Mouse (Mus musculus) CH12.LX (cell line): ENCODE measurements at regions not wholly inside any gene's neighbourhood (a gene's known extent, or its start where the extent isn't known, plus 50 kb on each side); places are given as distances from the start of the nearest gene placed in this dataset.

Source experiments
- DNase-seq: peaks from one replicate; pipeline ENCODE4 v3.0.0-alpha.2; 2013; ENCODE audit errors: extremely low read depth
- H3K27ac ChIP-seq: 2 replicates; pipeline ENCODE4 v1.5.1; 2012; ENCODE audit warnings: low read depth, mild to moderate bottlenecking, control low read depth, moderate library complexity; ENCODE audit not compliant: insufficient read depth
- H3K27me3 ChIP-seq: replicated peaks from 2 replicates; pipeline ENCODE3; 2012; ENCODE audit warnings: inconsistent platforms
- H3K36me3 ChIP-seq, 2 experiments: replicated peaks in 1 of 2; 2 replicates each; pipeline versions ENCODE3 to v1.6.1; 2012; ENCODE audit warnings: inconsistent platforms in 1 of 2, low read length in 1 of 2, mild to moderate bottlenecking in 1 of 2, mixed read lengths in 1 of 2, moderate library complexity in 1 of 2; ENCODE audit not compliant: control insufficient read depth in 1 of 2, insufficient read depth in 1 of 2
- H3K4me1 ChIP-seq, 2 experiments: 2 replicates each; pipeline ENCODE4 v1.6.1; 2012; ENCODE audit warnings: inconsistent platforms in 1 of 2, moderate library complexity in 1 of 2; ENCODE audit not compliant: insufficient read depth in 2 of 2, control insufficient read depth in 1 of 2
- H3K4me2 ChIP-seq: 2 replicates; pipeline ENCODE4 v1.6.1; 2012; ENCODE audit warnings: low read depth, mild to moderate bottlenecking, control low read depth; ENCODE audit not compliant: poor library complexity, insufficient read depth, severe bottlenecking
- H3K4me3 ChIP-seq, 3 experiments: fragments of 150-350 bp in 1 of 3; sonication (generic) in 1 of 3; replicated peaks in 1 of 3; 2 replicates each; pipeline versions ENCODE3 to v1.5.1; 2011 to 2012; ENCODE audit warnings: low read depth in 2 of 3, low read length in 2 of 3, mild to moderate bottlenecking in 2 of 3, moderate library complexity in 2 of 3, control low read depth in 1 of 3, improper control_type of control experiment in 1 of 3, inconsistent platforms in 1 of 3, mixed read lengths in 1 of 3; ENCODE audit not compliant: poor library complexity in 1 of 3
- H3K79me2 ChIP-seq: replicated peaks from 2 replicates; pipeline ENCODE4 v1.6.1; 2012; ENCODE audit warnings: mild to moderate bottlenecking, moderate library complexity; ENCODE audit not compliant: control insufficient read depth, poor library complexity, insufficient read depth, severe bottlenecking; ENCODE audit errors: extremely low read depth
- H3K9ac ChIP-seq: 2 replicates; pipeline ENCODE4 v1.6.1; 2012; ENCODE audit warnings: low read depth, mild to moderate bottlenecking, control low read depth, moderate library complexity; ENCODE audit not compliant: insufficient read depth
- H3K9me3 ChIP-seq: replicated peaks from 2 replicates; pipeline ENCODE3; 2012; ENCODE audit warnings: low read length, inconsistent platforms, mixed read lengths
- BHLHE40 ChIP-seq: IDR thresholded peaks from 2 replicates; pipeline ENCODE4 v1.6.1; 2011; ENCODE audit warnings: mild to moderate bottlenecking, low read depth, low read length, improper control_type of control experiment
- CHD1 ChIP-seq: IDR thresholded peaks from 2 replicates; pipeline ENCODE4 v1.6.1; 2012; ENCODE audit warnings: low read depth, low read length, improper control_type of control experiment, inconsistent platforms
- CTCF ChIP-seq, 2 experiments: IDR thresholded peaks in 1 of 2; conservative IDR thresholded peaks in 1 of 2; 2 replicates each; pipeline ENCODE4 v1.5.1; 2011 to 2012; ENCODE audit warnings: low read depth in 2 of 2, low read length in 2 of 2, improper control_type of control experiment in 1 of 2, inconsistent platforms in 1 of 2, mild to moderate bottlenecking in 1 of 2, moderate library complexity in 1 of 2
- E2F4 ChIP-seq: IDR thresholded peaks from 2 replicates; pipeline ENCODE4 v1.6.1; 2011; ENCODE audit warnings: low read depth, low read length, improper control_type of control experiment; ENCODE audit not compliant: insufficient replicate concordance
- EP300 ChIP-seq: IDR thresholded peaks from 2 replicates; pipeline ENCODE4 v1.6.1; 2011; ENCODE audit warnings: low read length, improper control_type of control experiment
- ETS1 ChIP-seq: conservative IDR thresholded peaks from 2 replicates; pipeline ENCODE4 v1.6.1; 2012; ENCODE audit warnings: low read depth, mild to moderate bottlenecking, inconsistent platforms, low read length, improper control_type of control experiment, moderate library complexity
- GABPA ChIP-seq: IDR thresholded peaks from 2 replicates; pipeline ENCODE4 v1.6.1; 2012; ENCODE audit warnings: low read depth, low read length, improper control_type of control experiment, inconsistent platforms; ENCODE audit not compliant: insufficient replicate concordance
- HCFC1 ChIP-seq: IDR thresholded peaks from 2 replicates; pipeline ENCODE4 v1.6.1; 2012; ENCODE audit warnings: low read depth, mild to moderate bottlenecking, inconsistent platforms, low read length, improper control_type of control experiment
- IRF4 ChIP-seq: IDR thresholded peaks from 2 replicates; pipeline ENCODE4 v1.6.1; 2014; ENCODE audit warnings: low read depth, mild to moderate bottlenecking, inconsistent platforms, low read length, improper control_type of control experiment
- JUN ChIP-seq: IDR thresholded peaks from 2 replicates; pipeline ENCODE4 v1.6.1; 2011; ENCODE audit warnings: low read depth, mild to moderate bottlenecking, low read length, improper control_type of control experiment, moderate library complexity; ENCODE audit not compliant: insufficient read depth
- JUND ChIP-seq: conservative IDR thresholded peaks from 2 replicates; pipeline ENCODE4 v1.6.1; 2011; ENCODE audit warnings: low read depth, low read length, improper control_type of control experiment
- KAT2A ChIP-seq: IDR thresholded peaks from 2 replicates; pipeline ENCODE4 v1.6.1; 2012; ENCODE audit warnings: low read length, improper control_type of control experiment, inconsistent platforms; ENCODE audit not compliant: insufficient replicate concordance
- MAFK ChIP-seq: IDR thresholded peaks from 2 replicates; pipeline ENCODE4 v1.6.1; 2011; ENCODE audit warnings: low read length, improper control_type of control experiment; ENCODE audit not compliant: insufficient replicate concordance
- MAX ChIP-seq: IDR thresholded peaks from 2 replicates; pipeline ENCODE4 v1.6.1; 2011; ENCODE audit warnings: low read length, improper control_type of control experiment
- MEF2A ChIP-seq: IDR thresholded peaks from 2 replicates; pipeline ENCODE4 v1.6.1; 2014; ENCODE audit warnings: low read depth, mild to moderate bottlenecking, inconsistent platforms, low read length, improper control_type of control experiment, borderline replicate concordance
- MXI1 ChIP-seq: IDR thresholded peaks from 2 replicates; pipeline ENCODE4 v1.6.1; 2011; ENCODE audit warnings: mild to moderate bottlenecking, low read depth, low read length, improper control_type of control experiment
- NELFE ChIP-seq: IDR thresholded peaks from 2 replicates; pipeline ENCODE4 v1.6.1; 2011; ENCODE audit warnings: low read depth, low read length, improper control_type of control experiment
- NRF1 ChIP-seq: IDR thresholded peaks from 2 replicates; pipeline ENCODE4 v1.6.1; 2014; ENCODE audit warnings: low read depth, mild to moderate bottlenecking, inconsistent platforms, low read length, improper control_type of control experiment, moderate library complexity
- PAX5 ChIP-seq: IDR thresholded peaks from 2 replicates; pipeline ENCODE4 v1.6.1; 2012; ENCODE audit warnings: low read length, inconsistent platforms, mixed read lengths
- POLR2AphosphoS2 ChIP-seq: IDR thresholded peaks from 2 replicates; pipeline ENCODE4 v1.6.1; 2011; ENCODE audit warnings: low read depth, low read length, improper control_type of control experiment
- RAD21 ChIP-seq: IDR thresholded peaks from 2 replicates; pipeline ENCODE4 v1.6.1; 2011; ENCODE audit warnings: low read depth, mild to moderate bottlenecking, low read length, improper control_type of control experiment, moderate library complexity
- RCOR1 ChIP-seq: conservative IDR thresholded peaks from 2 replicates; pipeline ENCODE4 v1.6.1; 2012; ENCODE audit warnings: low read depth, mild to moderate bottlenecking, inconsistent platforms, low read length, improper control_type of control experiment
- SMC3 ChIP-seq: IDR thresholded peaks from 2 replicates; pipeline ENCODE4 v1.6.1; 2011; ENCODE audit warnings: low read depth, low read length, improper control_type of control experiment
- TCF12 ChIP-seq: IDR thresholded peaks from 2 replicates; pipeline ENCODE4 v1.6.1; 2014; ENCODE audit warnings: low read depth, mild to moderate bottlenecking, inconsistent platforms, low read length, improper control_type of control experiment
- UBTF ChIP-seq: IDR thresholded peaks from 2 replicates; pipeline ENCODE4 v1.6.1; 2012; ENCODE audit warnings: low read depth, mild to moderate bottlenecking, inconsistent platforms, low read length, improper control_type of control experiment, moderate library complexity
- USF1 ChIP-seq: IDR thresholded peaks from 2 replicates; pipeline ENCODE4 v1.6.1; 2014; ENCODE audit warnings: low read depth, mild to moderate bottlenecking, inconsistent platforms, low read length, improper control_type of control experiment
- ZKSCAN1 ChIP-seq: IDR thresholded peaks from 2 replicates; pipeline ENCODE4 v1.6.1; 2012; ENCODE audit warnings: low read depth, inconsistent platforms, low read length, improper control_type of control experiment, borderline replicate concordance
- ZMIZ1 ChIP-seq: IDR thresholded peaks from 2 replicates; pipeline ENCODE4 v1.6.1; 2012; ENCODE audit warnings: low read depth, mild to moderate bottlenecking, inconsistent platforms, low read length, improper control_type of control experiment
- ZNF384 ChIP-seq: IDR thresholded peaks from 2 replicates; pipeline ENCODE4 v1.6.1; 2012; ENCODE audit warnings: low read depth, low read length, improper control_type of control experiment, inconsistent platforms
- dilution Hi-C: fragments of 300-500 bp; cut with MboI; formaldehyde crosslinking; loops from 2 replicates; pipeline ENCODE4 v1.14.3; 2020; ENCODE audit warnings: low sequenced_read_pairs; ENCODE audit not compliant: extremely low pct_unique_long_range_greater_than_20kb, extremely low pct_ligation_motif_present
- in situ Hi-C: fragments of 300-500 bp; cut with MboI; formaldehyde crosslinking; loops from 3 replicates; pipeline ENCODE4 v1.14.3; 2019; ENCODE audit warnings: low sequenced_read_pairs, low pct_ligation_motif_present, low pct_unique_long_range_greater_than_20kb, mixed read lengths

DNA sequence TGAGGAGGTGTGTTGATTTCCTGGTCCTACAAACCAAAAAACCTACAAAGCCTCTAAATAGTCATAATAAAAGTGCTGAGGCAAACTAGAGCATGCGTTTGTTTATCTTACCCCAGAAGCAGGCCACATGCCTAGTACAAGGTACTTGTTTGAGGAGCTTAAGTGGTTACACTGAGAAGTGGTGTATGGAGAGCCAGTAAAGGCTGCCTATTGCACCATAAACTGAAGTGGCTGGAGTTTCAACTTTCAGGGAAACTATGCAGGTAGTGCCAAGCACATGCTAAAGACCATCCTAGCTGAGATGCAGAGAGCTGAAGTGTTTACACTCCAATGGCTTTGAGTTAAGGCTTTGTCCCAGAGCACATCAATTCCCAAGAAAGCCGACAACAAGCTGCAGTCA, 86.5 kb upstream of the Fut8 start:
- no peak overlapping the region for H3K9ac ChIP-seq
- H3K4me2 ChIP-seq: no peak overlapping the region
- peaks cover 2 to 40% of the 10 kb centered on the region in 2 experiments; a peak in 2 of 4 replicates for H3K4me1 ChIP-seq
- in situ Hi-C loops (no loop called here), dilution Hi-C loops (no loop called here)
- H3K79me2 ChIP-seq: no peaks in the 10 kb centered on the region
- DNase-seq: no peak
- no peaks in the 10 kb centered on the region for H3K27me3 ChIP-seq
- no peak overlapping the region for H3K4me3 ChIP-seq
- H3K9me3 ChIP-seq: peaks cover 14% of the 10 kb centered on the region
- no peaks in the 10 kb centered on the region for H3K36me3 ChIP-seq
- H3K27ac ChIP-seq: no peak overlapping the region
- TF ChIP-seq TCF12 (no peak), KAT2A (no peak), HCFC1 (no peak), JUN (no peak), NELFE (no peak), MEF2A (no peak), JUND (no peak), MXI1 (no peak), MAFK (no peak), MAX (no peak), E2F4 (no peak)

- peaks cover 8 to 51% of the 10 kb centered on the region in 2 experiments for H3K4me1 ChIP-seq
- DNase-seq: no peak
- no peaks in the 10 kb centered on the region for H3K27me3 ChIP-seq
- H3K9ac ChIP-seq: no peak overlapping the region
- dilution Hi-C loops: no loop called here
- H3K36me3 ChIP-seq: no peaks in the 10 kb centered on the region
- TF ChIP-seq MAFK (no peak), EP300 (peak; percentile 13; the same call in 1 of the 2 replicates), E2F4 (no peak), UBTF (no peak), ETS1 (peak; percentile 71), ZMIZ1 (no peak), POLR2AphosphoS2 (no peak), ZNF384 (0 out of 2 replicates have a peak, but pooled peaks have one; percentile 9), GABPA (no peak), PAX5 (no peak), SMC3 (no peak), ZKSCAN1 (no peak), USF1 (no peak), JUN (no peak), CHD1 (no peak), RCOR1 (no peak), MXI1 (no peak), NRF1 (no peak), BHLHE40 (peak; percentile 90), RAD21 (no peak), MAX (no peak), CTCF (conservative IDR thresholded peaks at IDR 0.05 in 1 of 2, IDR thresholded peaks at IDR 0.05 in 1 of 2; ENCODE audit: low read depth in 2 of 2, low read length in 2 of 2) (no peak), IRF4 (no peak)
- TF ChIP-seq, all 38 proteins: peak for 4
- H3K27ac ChIP-seq: no peak overlapping the region
- H3K79me2 ChIP-seq: no peaks in the 10 kb centered on the region
- H3K9me3 ChIP-seq: peaks cover 2% of the 10 kb centered on the region
- H3K4me3 ChIP-seq: no peak overlapping the region
- no peak overlapping the region for H3K4me2 ChIP-seq
- in situ Hi-C loops: loop anchor here (5.0 to 10.0 kb wide), 2 partner anchors 85 to 93 kb away; partner anchors contain the start of gene Fut8
Observed at GRCm38 (mm10) chr12:77149835-77150234, 88.1 kb upstream of the Fut8 start.
